Mouse (Mus musculus) bone marrow, adult 2 months (tissue): ENCODE results near the gene Dtd1.

ENCODE experiments used
- CTCF ChIP-seq: fragments of 200-500 bp; IDR thresholded peaks from 2 replicates; pipeline ENCODE4 v1.5.1; 2011; ENCODE audit warnings: low read length, control low read depth; ENCODE audit not compliant: control insufficient read depth, insufficient read depth
- POLR2A ChIP-seq: fragments of 200-500 bp; IDR thresholded peaks from 2 replicates; pipeline ENCODE4 v1.6.1; 2011; ENCODE audit warnings: low read depth, mild to moderate bottlenecking, control low read depth, low read length, borderline replicate concordance; ENCODE audit not compliant: control insufficient read depth

DNA sequence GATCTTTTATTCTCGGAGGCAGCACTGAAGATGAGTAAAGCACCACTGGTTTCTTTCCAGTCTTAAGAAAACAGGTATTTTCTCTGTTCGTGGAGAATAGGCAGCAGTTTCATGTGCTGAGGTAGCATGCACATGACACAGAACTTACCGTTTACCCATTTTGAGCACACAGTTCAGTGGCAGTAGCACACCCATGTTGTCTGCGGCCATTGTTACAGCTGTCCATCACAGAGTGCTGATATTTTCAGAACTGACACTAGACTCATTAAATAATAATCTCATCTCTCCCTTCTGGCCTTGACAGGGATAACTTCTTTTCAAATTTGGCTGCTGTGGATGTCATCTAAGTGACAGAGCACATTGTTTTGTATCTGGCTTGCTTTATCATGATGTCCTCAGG lies 47.5 kb downstream of the Dtd1 start:
- TF ChIP-seq POLR2A: no peak
- TF ChIP-seq CTCF: no peak
